Mouse (Mus musculus) retina, embryonic 14.5 days (tissue): Measurements from ENCODE around the gene Nfix.

Experiments used
- DNase-seq: peaks from one replicate; pipeline ENCODE4 v3.0.0-alpha.2; 2015; ENCODE audit warnings: low spot score

Nfix gene

DNA sequence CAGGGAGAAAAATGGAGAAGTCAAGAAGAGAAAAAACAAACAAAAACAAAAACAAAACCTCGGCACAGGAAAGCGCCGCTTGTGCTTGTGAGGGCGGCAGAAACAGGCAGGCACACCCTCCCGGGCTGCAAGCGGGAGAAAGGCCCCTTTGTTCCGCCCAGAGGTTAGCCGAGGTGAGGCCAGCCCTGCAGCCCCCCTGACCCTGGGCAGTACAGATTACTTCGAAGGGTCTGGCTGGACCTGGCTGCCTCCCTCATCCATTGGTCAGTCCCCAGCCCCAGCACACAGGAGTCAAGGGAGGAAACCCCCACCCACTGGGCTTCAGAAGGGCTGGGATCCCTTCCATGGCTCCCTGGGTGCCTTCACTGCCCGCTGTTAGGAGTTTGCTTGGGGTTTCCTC lies 61.9 kb downstream of the Nfix start:
- no peak for DNase-seq

DNA sequence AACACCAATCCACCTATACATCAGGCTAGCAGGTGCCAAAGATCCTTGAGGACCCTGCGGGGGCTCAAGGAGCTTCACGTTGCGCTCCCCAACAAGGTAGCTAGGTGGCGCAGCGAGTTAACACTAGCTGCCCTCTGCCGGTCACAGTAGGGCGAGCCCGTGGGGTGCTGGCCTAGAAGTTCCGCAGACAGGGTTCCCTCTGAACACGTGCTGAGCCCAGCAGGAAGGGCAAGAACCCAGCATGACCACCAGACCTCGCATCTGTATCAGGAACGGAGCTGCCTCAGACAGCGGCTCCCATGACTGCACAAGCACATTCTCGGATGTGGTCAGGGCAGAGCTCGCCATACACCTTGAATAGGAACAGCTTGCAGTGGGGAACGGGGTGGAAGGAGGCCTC lies 62.5 kb downstream of the Nfix start:
- peak; percentile 90 for DNase-seq

DNA sequence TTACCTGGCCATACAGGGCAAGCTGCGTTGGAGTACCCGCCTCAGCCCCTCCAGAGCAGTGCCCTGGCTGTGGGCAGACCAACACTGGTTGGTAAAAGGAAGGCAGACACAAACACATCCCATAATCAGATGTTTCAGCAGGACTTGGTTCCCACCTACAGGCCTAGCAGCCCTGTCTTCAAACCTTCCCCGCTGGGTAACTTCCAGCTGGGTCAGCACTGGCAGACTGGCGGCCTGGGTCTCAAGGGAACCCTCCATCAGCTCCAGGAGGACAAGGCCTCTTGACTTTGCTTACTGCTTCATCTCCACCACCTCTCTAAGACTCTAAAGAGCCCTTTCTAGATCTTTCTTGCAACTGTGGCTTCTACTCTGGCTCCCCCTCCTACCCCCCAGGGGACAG lies 63.6 kb downstream of the Nfix start:
- DNase-seq, result no peak

DNA sequence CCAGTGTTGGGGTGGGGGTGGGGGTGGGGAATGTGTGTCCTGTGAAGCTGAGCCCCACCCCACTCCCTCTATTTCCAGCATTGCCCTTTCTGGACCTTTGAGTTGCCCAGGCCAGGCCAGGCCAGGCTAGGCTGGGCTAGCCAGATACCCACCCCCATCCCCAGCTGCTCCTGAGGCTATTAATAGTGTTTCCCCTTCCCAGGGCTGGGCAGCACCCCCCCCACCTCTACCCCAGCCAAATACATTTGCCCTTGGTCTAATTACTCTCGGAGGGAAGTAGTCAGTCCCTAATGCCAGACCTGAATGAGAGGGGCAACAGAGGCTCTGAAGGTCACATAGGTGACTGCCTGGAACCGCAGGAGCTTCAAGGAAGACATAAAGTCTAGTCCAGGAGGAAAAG lies 64.5 kb downstream of the Nfix start:
- DNase-seq, result no peak

DNA sequence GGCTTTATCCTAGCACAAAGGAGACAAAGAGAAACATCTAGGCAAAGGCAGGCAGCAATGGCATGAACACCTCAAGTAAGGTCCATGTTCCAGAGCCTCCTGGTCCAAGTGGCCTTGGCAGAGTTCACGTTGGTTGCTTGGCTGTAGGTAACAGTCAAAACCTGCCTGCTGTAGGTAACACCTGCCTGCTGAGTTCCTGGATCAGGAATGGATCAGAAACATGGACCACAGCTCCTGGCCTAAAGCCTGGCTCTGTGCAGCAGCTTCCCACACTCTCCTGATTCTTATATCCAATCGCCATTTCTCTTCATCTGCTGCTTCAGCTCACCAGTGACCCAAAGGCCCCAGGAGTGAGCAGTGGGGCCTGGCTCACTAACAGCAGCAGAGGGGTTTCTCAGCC lies 65.5 kb downstream of the Nfix start:
- DNase-seq, result no peak

DNA sequence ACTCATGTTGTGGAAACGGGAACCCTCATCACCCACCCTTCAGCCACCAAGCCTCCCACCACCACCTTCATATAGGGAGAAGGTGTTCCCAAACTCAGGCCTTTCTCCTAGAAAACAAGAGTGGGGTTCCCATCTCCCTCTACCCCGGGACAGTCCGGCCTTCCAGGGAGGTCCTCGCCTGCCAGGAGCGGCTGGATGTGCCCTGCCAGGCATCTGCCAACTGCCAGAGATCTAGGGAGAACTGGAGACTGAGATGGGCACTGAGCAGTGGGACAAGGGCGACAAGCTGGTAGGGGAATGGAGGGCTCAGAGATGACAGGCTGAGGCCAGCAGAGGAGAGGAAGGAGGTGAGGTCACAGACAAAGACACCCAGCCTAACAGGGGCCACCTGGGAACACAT lies 66.2 kb downstream of the Nfix start:
- DNase-seq, result no peak

DNA sequence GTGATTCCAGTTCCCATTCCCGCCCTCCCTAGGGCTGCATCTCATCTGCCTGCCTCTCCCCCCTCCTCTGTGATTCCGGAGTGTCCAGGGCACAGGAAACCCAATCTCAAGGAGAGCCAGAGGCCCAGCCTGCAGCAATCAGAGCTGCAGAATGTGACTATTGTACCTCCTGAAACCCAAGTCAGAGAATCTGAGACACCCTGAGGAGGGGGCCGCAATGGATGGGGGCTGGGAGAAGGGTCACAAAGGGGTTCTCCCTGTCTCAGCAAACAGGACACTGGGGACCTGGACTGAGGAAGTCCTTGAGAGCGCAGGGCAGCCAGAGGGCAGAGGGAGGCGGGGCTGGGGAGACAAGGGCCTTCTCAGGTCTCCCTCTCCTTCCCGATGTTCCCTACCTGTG lies 67.1 kb downstream of the Nfix start:
- DNase-seq, result no peak

DNA sequence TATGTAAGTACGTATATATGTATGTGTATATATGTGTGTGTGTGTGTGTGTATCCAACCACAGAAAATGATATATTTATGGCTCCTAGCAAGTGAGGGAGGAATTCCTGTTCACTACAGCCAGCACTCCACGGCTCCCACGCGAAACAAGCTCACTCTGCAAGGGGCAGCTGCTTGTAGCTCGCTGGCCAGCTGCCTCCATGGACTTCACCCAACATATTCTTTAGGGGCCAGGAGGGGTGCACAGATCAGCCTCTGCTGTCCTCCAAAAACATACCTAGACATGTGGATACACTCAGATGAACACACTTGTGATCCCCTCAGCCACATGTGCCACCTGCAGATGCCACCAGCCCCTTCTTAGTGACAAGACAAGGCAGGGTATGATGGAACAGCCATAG lies 67.6 kb downstream of the Nfix start:
- no peak for DNase-seq

DNA sequence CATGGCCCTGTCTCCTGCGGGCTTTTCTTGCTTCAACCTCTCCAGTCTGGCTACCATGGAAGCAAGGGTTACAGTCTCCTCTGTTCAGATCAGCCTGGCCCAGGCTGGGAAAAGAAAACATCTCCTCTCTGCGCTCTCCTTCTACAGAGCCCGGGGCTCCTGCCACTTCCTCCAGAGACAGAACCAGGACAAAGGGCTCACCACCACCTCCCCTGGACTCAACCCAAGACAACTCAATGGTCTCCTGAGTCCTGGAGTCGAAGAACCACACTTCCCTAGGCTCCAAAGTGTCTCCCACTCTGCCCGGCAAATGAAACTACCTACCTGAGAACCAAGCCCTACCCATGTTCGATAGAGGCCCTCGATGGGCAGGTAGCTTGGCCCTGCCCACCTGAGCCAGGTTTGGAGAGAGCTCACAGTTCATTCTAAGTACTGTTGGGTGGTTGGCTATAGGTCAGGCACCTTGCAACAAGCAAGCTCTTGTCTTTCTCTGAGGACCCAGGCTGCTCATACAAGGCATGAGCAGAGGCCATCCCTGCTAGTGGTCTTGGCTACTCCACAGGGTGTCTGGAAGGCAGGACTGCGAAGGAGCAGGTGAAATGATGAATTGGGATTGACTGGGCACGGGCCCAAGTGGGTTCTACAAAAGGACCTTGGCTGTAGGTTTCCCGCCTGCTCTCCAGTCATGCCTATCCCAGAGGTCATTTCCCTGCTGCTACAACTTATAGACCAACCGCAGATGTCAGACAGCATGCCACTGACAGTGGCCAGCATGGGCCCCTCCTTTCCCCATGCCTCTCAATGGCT lies 68.6 kb downstream of the Nfix start:
- no peak for DNase-seq

DNA sequence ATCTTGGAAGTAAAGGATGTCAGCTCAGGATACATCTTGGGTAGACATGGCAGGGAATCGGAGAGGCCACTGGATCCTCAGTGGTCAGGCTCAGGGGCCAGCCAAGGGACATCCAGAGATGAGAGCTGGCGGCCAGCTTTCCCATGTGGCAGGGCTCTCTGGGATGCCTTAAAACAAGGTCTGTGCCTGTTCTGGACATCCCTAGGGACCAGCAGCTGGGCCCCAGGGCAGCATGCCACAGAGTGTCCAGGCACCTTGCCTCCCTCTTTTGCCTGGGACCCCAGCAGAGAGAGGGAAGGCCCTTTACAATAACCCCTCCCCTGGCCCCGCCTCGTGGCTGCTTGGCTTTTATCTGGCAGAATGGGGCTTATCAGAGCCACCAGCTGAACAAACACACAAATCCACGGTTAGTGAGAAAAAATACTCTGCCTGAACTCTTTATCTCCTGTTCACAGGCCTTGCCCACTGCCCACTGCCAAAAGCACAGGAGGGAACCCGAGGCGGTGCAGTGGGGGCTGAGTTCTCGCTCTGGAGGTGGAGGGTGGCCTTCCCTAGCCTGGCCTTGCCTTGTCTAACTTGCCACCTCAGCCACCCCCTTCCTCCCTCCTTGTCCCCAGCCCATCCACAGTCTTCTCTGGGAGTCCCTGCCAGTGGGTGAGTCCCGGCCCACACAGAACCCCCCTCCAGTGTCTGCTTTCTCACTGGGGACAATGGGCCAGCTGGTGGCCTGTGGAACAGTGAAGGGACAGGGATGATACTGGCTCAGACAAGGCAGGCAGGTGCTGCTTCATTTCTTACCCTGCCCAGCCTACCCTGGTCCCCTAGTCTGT lies 69.4 kb downstream of the Nfix start:
- no peak for DNase-seq

DNA sequence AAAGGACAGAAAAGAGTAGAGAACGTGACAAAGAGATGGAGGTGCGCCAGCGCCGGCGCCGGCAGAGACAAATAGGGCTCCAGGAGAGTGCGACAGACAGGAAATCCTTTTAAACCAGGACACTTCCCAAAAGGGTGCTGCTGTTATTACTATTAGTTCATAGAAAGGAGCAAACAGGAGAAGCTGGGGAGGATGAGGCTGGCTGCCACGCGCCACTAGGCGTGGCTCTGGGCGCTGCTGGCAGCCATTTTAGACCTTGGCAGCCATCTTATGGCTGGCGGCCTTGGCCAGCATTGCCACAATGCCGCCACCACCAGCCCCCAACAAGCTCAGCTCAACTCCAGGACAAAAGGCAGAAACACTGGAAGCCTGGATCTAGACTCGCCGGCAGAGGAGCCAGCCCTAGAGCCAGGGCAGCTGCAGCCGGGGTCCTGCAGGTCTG lies 70.2 kb downstream of the Nfix start:
- no peak for DNase-seq

DNA sequence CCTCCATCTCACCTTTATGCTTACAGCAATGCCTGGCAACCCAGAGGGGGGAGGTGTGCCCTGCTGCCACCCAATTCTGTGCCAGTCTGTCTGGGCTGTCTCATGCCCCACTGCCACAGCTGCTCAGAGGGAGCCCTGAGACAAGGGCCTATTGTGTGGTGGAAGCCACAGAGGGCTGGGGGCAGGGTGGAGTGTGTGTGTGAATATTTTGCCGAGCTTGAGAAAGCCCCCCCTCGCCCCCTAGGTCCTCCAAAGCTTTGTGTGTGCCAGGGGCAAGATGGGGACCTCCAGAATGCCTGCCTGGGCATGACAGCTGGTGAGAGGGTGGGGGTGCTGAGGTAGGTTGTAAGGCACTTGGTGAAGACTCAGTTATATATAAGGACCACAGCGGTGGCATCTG lies 71.7 kb downstream of the Nfix start:
- DNase-seq, result no peak

DNA sequence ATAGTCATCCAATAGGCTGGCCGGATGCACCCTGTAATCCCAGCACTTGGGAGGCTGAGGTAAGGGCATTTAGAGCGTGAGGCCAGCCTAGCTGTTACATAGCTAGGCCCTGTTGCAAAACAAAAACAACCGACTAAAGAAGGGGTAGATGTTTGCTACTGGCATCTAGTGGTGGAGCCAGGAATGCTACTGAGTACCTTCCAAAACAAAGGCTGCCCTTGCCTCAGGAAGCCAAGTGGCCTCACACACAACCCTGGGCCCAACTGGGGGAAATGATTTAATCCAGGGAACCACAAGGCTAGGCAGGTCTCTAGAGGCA lies 74.2 kb downstream of the Nfix start:
- no peak for DNase-seq

DNA sequence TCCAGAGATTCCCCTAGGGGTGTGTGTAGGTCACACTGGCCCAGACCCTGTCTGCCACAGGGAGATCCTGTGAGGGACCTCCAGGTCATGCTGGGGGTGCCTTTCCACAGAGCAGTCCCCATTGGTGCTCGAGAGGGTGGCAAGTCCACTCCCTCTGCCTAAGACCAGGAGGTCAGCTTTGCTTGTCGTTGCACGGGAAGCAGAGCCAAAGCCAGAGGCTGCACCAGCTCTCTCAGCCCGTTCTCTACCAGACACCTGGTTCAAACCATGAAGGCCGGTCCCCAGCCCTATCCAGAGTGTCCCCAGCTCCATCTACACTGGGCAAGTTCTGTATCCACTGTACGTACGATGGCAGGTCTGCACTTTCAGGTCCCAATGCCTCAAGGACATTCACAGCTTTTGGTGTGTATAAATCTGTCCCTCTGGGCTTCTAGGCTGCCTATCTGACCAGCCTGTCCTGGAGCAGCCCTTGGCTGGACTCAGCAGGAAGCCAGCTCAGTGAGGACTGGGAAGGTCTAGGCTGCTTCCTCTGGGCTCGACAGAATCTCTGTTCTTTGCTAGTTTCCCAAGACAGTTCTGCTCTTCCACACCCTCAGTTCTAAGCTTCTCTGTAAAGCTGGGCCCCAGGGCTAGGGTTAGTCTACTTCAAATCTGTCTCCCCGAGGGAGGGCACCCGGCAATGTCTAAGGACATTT lies 74.8 kb downstream of the Nfix start:
- no peak for DNase-seq

DNA sequence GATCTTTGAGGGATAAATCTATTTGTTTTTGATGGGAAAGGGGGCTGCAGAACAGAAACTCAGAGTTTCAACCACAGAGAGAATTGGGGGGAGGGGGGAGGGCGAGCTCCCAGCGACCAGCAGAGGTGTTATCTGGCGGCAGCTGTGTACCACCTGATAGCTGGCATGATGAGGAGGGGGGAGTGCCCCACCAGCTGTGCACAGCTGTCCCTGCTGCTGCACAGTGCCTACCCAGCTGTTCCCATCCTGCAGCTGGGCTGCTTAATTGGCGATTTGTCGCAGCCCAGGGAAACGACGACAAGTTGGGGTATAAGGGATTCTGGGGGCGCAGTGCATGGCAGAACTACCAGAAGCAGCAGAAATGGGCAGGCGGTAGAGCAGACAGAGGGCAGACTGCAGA lies 75.5 kb downstream of the Nfix start:
- DNase-seq, result no peak

DNA sequence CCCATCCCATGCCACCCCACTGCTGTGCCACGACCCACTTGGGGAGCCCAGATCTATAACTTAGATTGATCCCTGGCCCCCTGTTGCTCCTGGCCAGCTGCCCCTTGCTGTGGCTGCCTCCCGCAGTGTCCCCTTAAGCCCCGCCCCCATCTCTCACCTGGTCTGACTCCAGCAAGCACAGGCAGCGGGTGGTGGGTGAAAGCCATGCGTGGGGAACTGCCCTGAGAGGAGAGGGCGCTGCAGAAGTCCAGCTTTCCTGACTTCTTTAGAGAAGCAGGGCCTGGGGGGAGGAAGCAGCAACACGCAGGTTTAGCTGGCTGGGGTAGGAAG lies 76.6 kb downstream of the Nfix start:
- DNase-seq, result no peak

DNA sequence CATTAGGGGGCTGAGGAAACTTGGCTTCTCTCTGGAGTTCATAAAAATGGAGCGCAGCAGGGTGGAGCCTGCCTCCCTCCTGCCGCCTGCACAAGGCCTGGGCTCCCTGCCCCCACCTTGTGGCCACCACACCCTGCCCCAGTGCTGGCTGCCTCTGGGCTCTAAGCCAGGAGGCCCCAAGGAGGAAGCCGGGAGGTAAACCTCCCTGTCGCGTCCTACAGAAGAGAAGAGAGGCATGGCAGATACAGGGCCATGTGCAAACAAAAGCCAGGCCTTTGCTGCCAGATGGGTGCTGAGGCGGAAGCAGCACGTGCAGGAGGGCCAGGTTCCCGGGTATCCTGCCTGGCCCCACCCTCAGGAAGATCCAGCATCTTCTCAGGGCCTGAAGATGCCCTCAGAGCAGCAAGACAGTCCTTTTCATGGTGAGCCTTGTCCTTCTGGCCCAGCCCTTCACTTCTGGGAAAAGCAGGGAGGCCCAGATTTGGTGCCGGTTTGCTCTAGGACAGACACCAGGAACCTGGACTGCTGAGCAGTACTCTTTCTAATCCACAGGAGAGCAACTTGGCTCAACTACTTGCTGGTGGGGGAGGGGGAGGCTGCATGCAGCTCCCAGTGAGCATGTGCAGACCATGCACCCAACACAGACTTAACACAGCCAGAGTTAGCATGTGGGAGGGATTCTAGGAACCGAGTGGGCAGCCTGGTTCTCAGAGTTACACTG lies 77.1 kb downstream of the Nfix start, which contains the start of gene G430095P16Rik:
Gene G430095P16Rik (plus strand): TSS at position 158 of the 721 bp plus-strand sequence.
- no peak for DNase-seq

DNA sequence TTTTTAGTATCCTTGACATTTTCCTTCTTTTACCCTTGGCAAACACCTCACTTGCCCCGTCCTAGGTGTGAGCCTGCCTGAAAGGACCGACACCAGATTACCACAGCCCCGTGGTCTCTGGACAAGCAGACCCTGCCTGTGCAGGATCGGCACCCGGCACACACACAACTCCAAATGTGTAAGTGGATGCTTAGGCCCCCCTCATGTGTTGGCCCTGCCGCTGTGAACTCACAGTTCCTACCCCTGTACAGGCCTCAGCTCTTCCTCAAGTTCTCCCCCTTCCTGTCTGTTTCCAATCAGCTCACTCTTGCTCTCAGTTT lies 77.7 kb downstream of the Nfix start:
- no peak for DNase-seq

DNA sequence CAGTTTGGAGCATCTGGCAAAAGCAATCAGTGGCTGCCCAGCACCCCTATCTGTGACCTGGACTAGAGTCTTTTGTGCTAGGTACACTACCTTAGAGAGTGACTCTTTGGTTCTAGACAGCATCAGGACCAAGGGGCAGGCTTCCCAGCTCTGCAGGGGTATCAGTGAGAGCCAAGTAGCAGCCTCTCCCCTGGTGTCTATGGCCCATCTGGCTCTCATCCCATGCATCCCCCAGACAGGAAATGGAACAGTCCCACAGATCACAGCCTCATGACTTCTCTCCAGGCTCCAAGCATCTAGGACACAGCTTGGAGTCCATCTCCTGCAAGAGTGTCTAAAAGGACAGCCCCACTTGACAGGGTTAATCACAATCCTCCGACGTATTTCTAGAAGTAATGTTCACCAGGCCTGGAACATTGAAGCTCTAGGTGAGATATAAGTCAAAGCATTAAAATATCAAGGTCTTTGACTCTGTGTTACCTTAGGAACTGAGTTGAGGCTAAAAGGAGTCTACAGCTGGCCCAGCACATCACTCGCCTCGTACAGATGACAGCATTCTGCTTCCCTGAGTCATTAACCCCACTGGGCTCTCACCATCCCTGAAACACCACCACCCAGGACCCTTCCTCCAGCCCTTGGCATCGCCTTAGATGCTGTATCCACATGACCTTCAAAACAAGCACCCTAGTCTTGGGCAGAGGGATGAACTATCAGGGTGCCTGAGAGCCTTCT lies 81.0 kb downstream of the Nfix start:
- DNase-seq, result no peak

DNA sequence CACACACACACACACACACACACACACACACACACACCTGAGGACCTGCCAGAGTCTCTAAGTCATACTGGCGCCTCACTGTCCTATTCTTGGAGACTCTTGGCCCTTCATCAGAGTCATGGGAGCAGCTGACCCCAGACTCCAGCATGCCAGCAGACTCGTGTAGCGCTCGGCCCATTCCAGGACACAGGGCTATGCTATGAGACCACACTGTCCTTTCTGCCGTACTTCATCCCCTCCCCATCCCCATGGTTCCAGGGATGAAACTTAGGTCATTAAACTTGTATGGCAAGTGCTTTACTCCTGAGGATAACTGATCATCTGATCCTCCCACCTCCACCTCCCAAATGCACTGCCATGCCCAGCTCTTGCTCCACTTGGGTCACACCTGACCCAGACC lies 81.7 kb downstream of the Nfix start:
- no peak for DNase-seq

DNA sequence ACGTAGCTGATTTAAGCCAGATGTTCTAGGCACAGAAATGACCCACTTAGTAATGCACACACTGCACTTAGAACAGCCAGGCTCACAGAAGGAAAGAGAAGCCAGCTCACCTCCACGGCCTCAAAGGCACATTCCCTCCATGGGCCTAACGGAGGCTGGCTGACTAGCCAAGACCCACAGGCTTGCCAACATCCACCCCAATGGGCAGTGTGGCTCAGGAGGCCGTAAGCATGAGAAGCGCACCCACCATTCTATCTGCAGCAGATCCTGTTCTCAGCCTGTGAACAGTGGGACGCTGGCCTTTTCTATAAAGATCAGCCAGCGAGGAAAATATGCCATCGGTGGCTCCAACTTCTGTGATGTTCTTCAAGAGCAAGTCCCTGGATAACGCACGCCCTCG lies 83.4 kb downstream of the Nfix start:
- DNase-seq, result no peak

DNA sequence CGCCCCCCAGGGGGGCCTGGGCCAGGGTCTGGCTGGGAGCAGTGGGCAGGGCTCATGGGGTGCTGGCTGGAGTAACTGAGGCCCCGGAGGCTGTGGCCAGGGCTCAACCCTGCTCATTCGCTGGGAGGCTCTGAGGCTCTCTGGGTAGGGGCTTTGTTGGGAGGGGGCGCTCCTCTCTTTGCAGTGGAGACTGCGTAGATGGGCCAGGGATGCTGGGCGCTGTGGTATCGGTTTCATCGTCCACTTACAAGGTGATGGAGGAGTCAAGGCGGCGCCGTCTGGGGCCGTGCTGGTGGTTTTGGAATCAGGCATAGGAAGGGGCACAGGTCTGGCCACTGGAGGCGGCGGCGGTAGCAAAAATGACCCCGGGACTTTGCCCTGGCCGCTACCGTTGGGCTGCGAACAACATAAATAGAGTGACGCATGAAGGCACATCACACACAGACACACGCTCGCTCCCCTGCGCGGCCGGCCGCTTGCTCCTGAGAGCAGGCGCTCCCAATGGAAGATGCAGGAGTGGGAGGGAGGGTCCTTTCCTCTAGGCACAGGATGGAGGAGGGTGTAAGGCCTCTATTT lies 84.2 kb downstream of the Nfix start:
- DNase-seq, result no peak
